Mouse (Mus musculus) liver, embryonic 13.5 days (tissue): Measurements from ENCODE around the gene Ssr1. TPM values are rescaled to one million over a fixed set of nuclear protein-coding genes. Genes with fewer than 3 reads are reported as not detected.

Source experiments
- ATAC-seq: fragments of 200-750 bp; cut with Nextera tagmentation; 2 replicates; pipeline ENCODE4 v1.8.0; 2017; ENCODE audit warnings: low read depth, mild to moderate bottlenecking, moderate number of reproducible peaks, moderate library complexity
- DNase-seq: peaks from one replicate; pipeline ENCODE4 v3.0.0; 2022
- H3K27ac ChIP-seq: fragments of 300-500 bp; sonication (generic); 2 replicates; pipeline ENCODE4 v1.5.1; 2015; ENCODE audit warnings: moderate library complexity, mild to moderate bottlenecking, inconsistent platforms
- H3K27me3 ChIP-seq: fragments of 300-500 bp; sonication (generic); 2 replicates; pipeline ENCODE4 v1.6.1; 2015; ENCODE audit warnings: mild to moderate bottlenecking, inconsistent platforms
- H3K36me3 ChIP-seq: fragments of 300-500 bp; sonication (generic); 2 replicates; pipeline ENCODE4 v1.6.1; 2015; ENCODE audit warnings: mild to moderate bottlenecking, inconsistent platforms
- H3K4me1 ChIP-seq: fragments of 300-500 bp; sonication (generic); replicated peaks from 2 replicates; pipeline ENCODE4 v1.6.1; 2015; ENCODE audit warnings: inconsistent platforms
- H3K4me2 ChIP-seq: fragments of 300-500 bp; sonication (generic); 2 replicates; pipeline ENCODE4 v1.6.1; 2015; ENCODE audit warnings: inconsistent platforms, mild to moderate bottlenecking, moderate library complexity
- H3K4me3 ChIP-seq: fragments of 300-500 bp; sonication (generic); replicated peaks from 2 replicates; pipeline ENCODE4 v1.5.1; 2015; ENCODE audit warnings: mild to moderate bottlenecking, inconsistent platforms
- H3K9ac ChIP-seq: fragments of 300-500 bp; sonication (generic); 2 replicates; pipeline ENCODE4 v1.6.1; 2015; ENCODE audit warnings: mild to moderate bottlenecking, inconsistent platforms
- H3K9me3 ChIP-seq: fragments of 300-500 bp; sonication (generic); replicated peaks from 2 replicates; pipeline ENCODE4 v1.6.1; 2016; ENCODE audit warnings: inconsistent platforms
- WGBS: fragments of 180-500 bp; shearing (Covaris S2); methylation state at CpG from one replicate; pipeline ENCODE4 v1.1.7; 2015; ENCODE audit not compliant: insufficient replicate concordance; 5-methylcytosine and 5-hydroxymethylcytosine counted together
- polyA plus RNA-seq: library from polyadenylated mRNA; unstranded; fragments of >200 nt; fragmentation: Nextera tagmentation; extraction: Ambion mirVana; gene quantifications from 2 replicates; pipeline ENCODE4 v1.2.1, GENCODE M21; 2015

Ssr1 gene
- polyA plus RNA-seq, 1 experiment from 2014 or later: 93.6 TPM

GRCm38 (mm10) chr13:37944306-37944705 lies 49.7 kb downstream of the Ssr1 start:
- no peaks in the 10 kb centered on the region for H3K27me3 ChIP-seq
- peaks cover 25% of the 10 kb centered on the region for H3K4me1 ChIP-seq
- ATAC-seq (no peak), DNase-seq (no peak)
- no peaks in the 10 kb centered on the region for H3K9me3 ChIP-seq
- no peak overlapping the region for H3K9ac ChIP-seq
- peaks cover 58% of the 10 kb centered on the region for H3K36me3 ChIP-seq
- no peak overlapping the region for H3K4me3 ChIP-seq
- no peak overlapping the region for H3K27ac ChIP-seq
- WGBS: 83% methylated on average over 1 of the region's 1 CpGs
- no peak overlapping the region for H3K4me2 ChIP-seq

GRCm38 (mm10) chr13:37943466-37943865 lies 50.6 kb downstream of the Ssr1 start:
- Histone ChIP-seq H3K9ac (no peak overlapping the region), H3K9me3 (no peaks in the 10 kb centered on the region), H3K4me3 (no peak overlapping the region), H3K27ac (peak overlapping the region; percentile 62; the same call in 1 of the 2 replicates), H3K4me2 (no peak overlapping the region), H3K4me1 (peaks cover 25% of the 10 kb centered on the region), H3K27me3 (no peaks in the 10 kb centered on the region), H3K36me3 (peaks cover 52% of the 10 kb centered on the region)
- DNase-seq (no peak), ATAC-seq (no peak)
- WGBS: 76% methylated on average over 3 of the region's 3 CpGs

- Histone ChIP-seq H3K27me3 (no peaks in the 10 kb centered on the region), H3K4me3 (no peak overlapping the region), H3K9me3 (no peaks in the 10 kb centered on the region), H3K9ac (no peak overlapping the region), H3K27ac (peak overlapping the region; percentile 62), H3K4me2 (no peak overlapping the region), H3K4me1 (peaks cover 25% of the 10 kb centered on the region), H3K36me3 (peaks cover 49% of the 10 kb centered on the region)
- no peak for DNase-seq
- 75% methylated on average over 4 of the region's 4 CpGs for WGBS
- ATAC-seq: peak; percentile 12; the same call in 1 of the 2 replicates
These were observed 51.1 kb downstream of the Ssr1 start for GRCm38 (mm10) chr13:37942887-37943331.

GRCm38 (mm10) chr13:37941950-37942886 lies 51.8 kb downstream of the Ssr1 start:
- Histone ChIP-seq H3K27ac (peak overlapping the region; percentile 62), H3K4me1 (peaks cover 25% of the 10 kb centered on the region), H3K27me3 (no peaks in the 10 kb centered on the region), H3K4me2 (0 out of 2 replicates have a peak overlapping the region, but pooled peaks have one; percentile 1), H3K36me3 (peaks cover 42% of the 10 kb centered on the region), H3K9ac (no peak overlapping the region), H3K9me3 (no peaks in the 10 kb centered on the region), H3K4me3 (no peak overlapping the region)
- 73% methylated on average over 17 of the region's 17 CpGs for WGBS
- DNase-seq: no peak
- ATAC-seq: peak; percentile 56

GRCm38 (mm10) chr13:37941138-37941645 lies 52.8 kb downstream of the Ssr1 start:
- H3K27me3 ChIP-seq: no peaks in the 10 kb centered on the region
- no peak for DNase-seq
- peaks cover 21% of the 10 kb centered on the region for H3K4me1 ChIP-seq
- no peak for ATAC-seq
- H3K9ac ChIP-seq: no peak overlapping the region
- H3K9me3 ChIP-seq: no peaks in the 10 kb centered on the region
- H3K36me3 ChIP-seq: peaks cover 44% of the 10 kb centered on the region
- H3K4me3 ChIP-seq: no peak overlapping the region
- peak overlapping the region; percentile 62; the same call in 1 of the 2 replicates for H3K27ac ChIP-seq
- WGBS: 78% methylated on average over 5 of the region's 5 CpGs
- H3K4me2 ChIP-seq: no peak overlapping the region

- H3K27ac ChIP-seq: peak overlapping the region; percentile 44
These were observed 53.4 kb downstream of the Ssr1 start for GRCm38 (mm10) chr13:37940649-37941048.

GRCm38 (mm10) chr13:37940167-37940566 lies 53.9 kb downstream of the Ssr1 start:
- no peak overlapping the region for H3K4me2 ChIP-seq
- DNase-seq (no peak), ATAC-seq (peak; percentile 18; the same call in 1 of the 2 replicates)
- peak overlapping the region; percentile 44 for H3K27ac ChIP-seq
- H3K4me1 ChIP-seq: peaks cover 21% of the 10 kb centered on the region
- no peaks in the 10 kb centered on the region for H3K27me3 ChIP-seq
- no peak overlapping the region for H3K9ac ChIP-seq
- peaks cover 47% of the 10 kb centered on the region for H3K36me3 ChIP-seq
- H3K4me3 ChIP-seq: no peak overlapping the region
- 72% methylated on average over 2 of the region's 2 CpGs for WGBS
- no peaks in the 10 kb centered on the region for H3K9me3 ChIP-seq

More at GRCm38 (mm10) chr13:37940649-37941048, 53.4 kb downstream of the Ssr1 start:
- ATAC-seq (peak; percentile 57), DNase-seq (no peak)
- peaks cover 21% of the 10 kb centered on the region for H3K4me1 ChIP-seq
- 73% methylated on average over 5 of the region's 5 CpGs for WGBS
- no peak overlapping the region for H3K9ac ChIP-seq
- H3K4me2 ChIP-seq: no peak overlapping the region
- H3K27me3 ChIP-seq: no peaks in the 10 kb centered on the region
- peaks cover 47% of the 10 kb centered on the region for H3K36me3 ChIP-seq
- H3K9me3 ChIP-seq: no peaks in the 10 kb centered on the region
- no peak overlapping the region for H3K4me3 ChIP-seq

GRCm38 (mm10) chr13:37936351-37936750 lies 57.7 kb downstream of the Ssr1 start:
- Histone ChIP-seq H3K4me1 (peaks cover 7% of the 10 kb centered on the region; the same call in 1 of the 2 replicates), H3K27ac (no peak overlapping the region), H3K9ac (no peak overlapping the region), H3K36me3 (peaks cover 63% of the 10 kb centered on the region), H3K4me2 (no peak overlapping the region), H3K9me3 (no peaks in the 10 kb centered on the region), H3K27me3 (no peaks in the 10 kb centered on the region), H3K4me3 (no peak overlapping the region)
- WGBS: 70% methylated on average over 3 of the region's 3 CpGs
- ATAC-seq: no peak
- DNase-seq: no peak

GRCm38 (mm10) chr13:37934920-37935319 lies 59.1 kb downstream of the Ssr1 start:
- H3K4me3 ChIP-seq: no peak overlapping the region
- no peak for DNase-seq
- H3K36me3 ChIP-seq: peaks cover 77% of the 10 kb centered on the region
- H3K9me3 ChIP-seq: no peaks in the 10 kb centered on the region
- H3K4me1 ChIP-seq: peaks cover 4% of the 10 kb centered on the region; the same call in 1 of the 2 replicates
- 88% methylated on average over 8 of the region's 8 CpGs for WGBS
- no peak overlapping the region for H3K4me2 ChIP-seq
- no peak for ATAC-seq
- H3K27me3 ChIP-seq: no peaks in the 10 kb centered on the region
- no peak overlapping the region for H3K9ac ChIP-seq
- no peak overlapping the region for H3K27ac ChIP-seq

- DNase-seq: no peak
- WGBS: 78% methylated on average over 4 of the region's 4 CpGs
- Histone ChIP-seq H3K4me3 (no peak overlapping the region), H3K4me2 (no peak overlapping the region), H3K4me1 (no peaks in the 10 kb centered on the region), H3K9ac (no peak overlapping the region), H3K27ac (no peak overlapping the region), H3K9me3 (no peaks in the 10 kb centered on the region), H3K27me3 (no peaks in the 10 kb centered on the region), H3K36me3 (peaks cover 82% of the 10 kb centered on the region)
- no peak for ATAC-seq
These were observed 59.9 kb downstream of the Ssr1 start for GRCm38 (mm10) chr13:37934075-37934474.

GRCm38 (mm10) chr13:37931210-37931922 lies 62.7 kb downstream of the Ssr1 start:
- DNase-seq: no peak
- H3K27ac ChIP-seq: no peak overlapping the region
- no peak for ATAC-seq
- 80% methylated on average over 27 of the region's 27 CpGs for WGBS
- no peak overlapping the region for H3K4me3 ChIP-seq
- H3K36me3 ChIP-seq: peaks cover 90% of the 10 kb centered on the region
- H3K4me2 ChIP-seq: no peak overlapping the region
- no peak overlapping the region for H3K9ac ChIP-seq
- no peaks in the 10 kb centered on the region for H3K27me3 ChIP-seq
- H3K9me3 ChIP-seq: no peaks in the 10 kb centered on the region
- H3K4me1 ChIP-seq: no peaks in the 10 kb centered on the region
